Mouse (Mus musculus): Measurements from ENCODE around the gene Adcy5. TPM values are rescaled to one million over a fixed set of nuclear protein-coding genes. Genes with fewer than 3 reads are reported as not detected.

Gene Adcy5
- polyA plus RNA-seq, 1 experiment from 2014 or later = 0.72 TPM

DNA sequence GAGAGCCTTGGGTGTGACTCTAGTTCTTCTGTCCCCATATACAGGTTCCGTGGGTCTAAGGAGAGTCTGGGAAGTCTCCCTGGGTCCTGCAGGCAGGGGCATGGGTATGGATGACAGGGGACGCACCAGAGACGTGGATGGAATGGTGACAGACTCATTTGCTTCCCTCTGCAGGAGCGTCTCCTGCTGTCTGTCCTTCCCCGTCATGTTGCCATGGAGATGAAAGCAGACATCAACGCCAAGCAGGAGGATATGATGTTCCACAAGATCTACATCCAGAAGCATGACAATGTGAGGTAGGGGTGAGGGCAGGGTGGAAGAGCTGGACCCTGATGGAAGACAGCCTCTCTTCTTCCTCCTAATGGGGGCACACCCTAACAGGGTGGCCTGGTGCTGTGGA is 98.3 kb downstream of the Adcy5 start:
- Histone ChIP-seq H3K27me3 (ENCODE audit: low read depth, poor library complexity, severe bottlenecking) (no peaks in the 10 kb centered on the region), H3K36me3 (no peaks in the 10 kb centered on the region), H3K4me1 (peaks cover 21% of the 10 kb centered on the region), H3K27ac (replicated peaks) (0 out of 2 replicates have a peak overlapping the region, but pooled peaks have one; percentile 38), H3K4me3 (no peak overlapping the region), H3K9me3 (replicated peaks) (no peaks in the 10 kb centered on the region)
- WGBS = 64% methylated on average over 6 of the region's 6 CpGs
- DNase-seq (ENCODE audit: low spot score) = no peak

GRCm38 (mm10) chr16:35255981-35256380 is 101.3 kb downstream of the Adcy5 start:
- no peak overlapping the region for H3K27ac ChIP-seq (replicated peaks)

DNA sequence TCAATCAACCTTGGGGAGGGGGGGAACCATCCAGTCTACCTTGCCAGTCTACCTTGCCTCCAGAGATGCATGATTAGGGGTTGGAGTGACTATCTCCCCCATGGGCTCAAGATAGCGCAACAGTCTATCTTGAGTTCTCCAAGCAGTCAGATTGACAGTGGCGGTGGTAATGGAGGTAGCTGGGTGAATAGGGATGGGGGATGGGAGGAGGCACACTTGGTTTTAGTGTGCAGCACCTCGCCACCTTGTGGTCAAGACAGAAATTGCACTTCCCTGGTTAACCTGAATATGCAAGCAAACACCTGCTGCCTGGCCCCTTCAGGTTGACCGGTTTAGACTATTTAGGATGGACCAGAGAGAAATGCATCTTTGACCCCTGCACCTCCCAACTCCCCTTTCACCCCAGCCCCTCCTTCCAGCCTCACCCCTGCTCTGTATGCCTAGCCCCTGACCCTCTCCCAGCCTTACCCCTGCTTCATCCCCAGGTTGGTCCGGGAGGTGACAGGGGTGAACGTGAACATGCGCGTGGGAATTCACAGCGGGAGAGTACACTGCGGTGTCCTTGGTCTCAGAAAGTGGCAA is 115.8 kb downstream of the Adcy5 start:
- Histone ChIP-seq H3K4me3 (no peak overlapping the region), H3K36me3 (no peaks in the 10 kb centered on the region), H3K4me1 (peaks cover 26% of the 10 kb centered on the region), H3K27me3 (ENCODE audit: low read depth, poor library complexity, severe bottlenecking) (peaks cover 16% of the 10 kb centered on the region), H3K27ac (replicated peaks) (no peak overlapping the region; the same call in 1 of the 2 replicates), H3K9me3 (replicated peaks) (no peaks in the 10 kb centered on the region)
- peak; percentile 84 for DNase-seq (ENCODE audit: low spot score)
- 41% methylated on average over 10 of the region's 10 CpGs for WGBS

More at GRCm38 (mm10) chr16:35255981-35256380, 101.3 kb downstream of the Adcy5 start:
- peaks cover 15% of the 10 kb centered on the region for H3K4me1 ChIP-seq
- H3K9me3 ChIP-seq (replicated peaks) = no peaks in the 10 kb centered on the region
- H3K36me3 ChIP-seq = no peaks in the 10 kb centered on the region
- no peak for DNase-seq (ENCODE audit: low spot score)
- no peak overlapping the region for H3K4me3 ChIP-seq
- WGBS = 81% methylated on average over 11 of the region's 11 CpGs
- H3K27me3 ChIP-seq (ENCODE audit: low read depth, poor library complexity, severe bottlenecking) = no peaks in the 10 kb centered on the region

DNA sequence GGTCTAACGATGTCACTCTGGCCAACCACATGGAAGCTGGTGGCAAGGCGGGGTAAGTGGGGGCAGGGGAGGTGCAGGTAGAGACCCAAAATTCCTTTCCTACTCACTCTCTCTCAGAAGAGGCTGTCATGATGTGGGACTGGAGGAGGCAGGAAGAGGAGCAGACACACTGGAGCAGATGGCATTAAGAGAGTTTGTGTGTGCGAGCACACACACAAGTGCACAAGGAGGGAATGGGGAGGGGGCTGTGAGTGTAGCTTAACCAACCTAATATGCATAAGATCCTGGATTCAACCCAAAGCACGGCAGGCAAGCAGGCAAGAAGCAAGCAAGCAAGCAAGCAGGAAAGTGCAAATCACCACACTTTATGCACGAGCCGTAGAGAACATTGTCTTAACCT is 116.3 kb downstream of the Adcy5 start:
- peaks cover 21% of the 10 kb centered on the region for H3K27me3 ChIP-seq (ENCODE audit: low read depth, poor library complexity, severe bottlenecking)
- H3K27ac ChIP-seq (replicated peaks) = no peak overlapping the region
- no peak overlapping the region for H3K4me3 ChIP-seq
- H3K4me1 ChIP-seq = peaks cover 26% of the 10 kb centered on the region
- no peaks in the 10 kb centered on the region for H3K9me3 ChIP-seq (replicated peaks)
- WGBS = 75% methylated on average over 6 of the region's 6 CpGs
- DNase-seq (ENCODE audit: low spot score) = no peak
- H3K36me3 ChIP-seq = no peaks in the 10 kb centered on the region

DNA sequence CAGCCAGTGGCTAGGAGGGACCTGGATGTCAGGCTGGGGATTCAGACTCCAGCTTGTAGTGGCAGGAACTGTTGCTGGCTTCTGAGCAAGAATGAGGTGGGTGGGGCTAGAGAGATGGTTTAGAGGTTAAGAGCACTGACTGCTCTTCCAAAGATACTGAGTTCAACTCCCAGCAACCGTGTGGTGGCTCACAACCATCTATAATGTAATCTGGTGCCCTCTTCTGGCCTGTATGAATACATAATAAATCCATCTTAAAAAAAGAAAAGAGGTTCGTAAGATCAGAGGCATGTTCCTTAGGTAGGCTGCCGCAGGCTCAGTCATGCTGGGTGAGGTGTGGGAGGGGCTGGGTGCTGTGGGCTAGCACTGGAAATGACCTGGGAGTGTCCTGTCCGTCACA is 116.9 kb downstream of the Adcy5 start:
- H3K27ac ChIP-seq (replicated peaks) = no peak overlapping the region

GRCm38 (mm10) chr16:35272417-35272816 is 117.7 kb downstream of the Adcy5 start:
- Histone ChIP-seq H3K27ac (replicated peaks) (no peak overlapping the region), H3K27me3 (ENCODE audit: low read depth, poor library complexity, severe bottlenecking) (peaks cover 21% of the 10 kb centered on the region), H3K4me1 (peaks cover 26% of the 10 kb centered on the region), H3K36me3 (no peaks in the 10 kb centered on the region), H3K4me3 (no peak overlapping the region), H3K9me3 (replicated peaks) (no peaks in the 10 kb centered on the region)
- DNase-seq (ENCODE audit: low spot score) = no peak
- 41% methylated on average over 4 of the region's 4 CpGs for WGBS

More for the DNA sequence above, 116.9 kb downstream of the Adcy5 start:
- WGBS = 53% methylated on average over 4 of the region's 4 CpGs
- Histone ChIP-seq H3K4me1 (peaks cover 26% of the 10 kb centered on the region), H3K9me3 (replicated peaks) (no peaks in the 10 kb centered on the region), H3K36me3 (no peaks in the 10 kb centered on the region), H3K4me3 (no peak overlapping the region), H3K27me3 (ENCODE audit: low read depth, poor library complexity, severe bottlenecking) (peaks cover 21% of the 10 kb centered on the region)
- no peak for DNase-seq (ENCODE audit: low spot score)

DNA sequence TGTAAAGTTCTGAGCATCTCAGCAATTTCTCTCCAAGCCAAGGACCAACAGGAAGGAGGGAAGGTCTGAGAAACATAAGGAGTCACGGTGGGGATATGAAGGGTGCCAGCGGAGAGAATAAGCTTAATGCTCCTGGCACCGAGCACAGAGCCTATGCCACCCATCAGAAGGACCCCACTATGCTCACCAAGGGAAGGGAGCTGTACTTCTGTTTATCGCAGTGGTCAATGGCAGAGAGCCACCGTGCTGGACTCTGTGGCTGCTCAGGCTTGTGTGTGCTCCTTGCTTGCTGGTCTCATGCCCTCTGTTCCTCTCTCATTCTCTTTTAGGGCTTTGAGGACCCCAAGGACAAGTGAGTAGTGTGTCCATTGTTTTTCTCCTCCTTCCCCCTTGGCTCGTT is 123.5 kb downstream of the Adcy5 start:
- H3K4me3 ChIP-seq = no peak overlapping the region
- H3K4me1 ChIP-seq = peaks cover 7% of the 10 kb centered on the region
- no peak overlapping the region for H3K27ac ChIP-seq (replicated peaks)
- DNase-seq (ENCODE audit: low spot score) = no peak
- H3K36me3 ChIP-seq = no peaks in the 10 kb centered on the region
- 84% methylated on average over 6 of the region's 6 CpGs for WGBS
- no peaks in the 10 kb centered on the region for H3K9me3 ChIP-seq (replicated peaks)
- H3K27me3 ChIP-seq (ENCODE audit: low read depth, poor library complexity, severe bottlenecking) = peaks cover 21% of the 10 kb centered on the region

DNA sequence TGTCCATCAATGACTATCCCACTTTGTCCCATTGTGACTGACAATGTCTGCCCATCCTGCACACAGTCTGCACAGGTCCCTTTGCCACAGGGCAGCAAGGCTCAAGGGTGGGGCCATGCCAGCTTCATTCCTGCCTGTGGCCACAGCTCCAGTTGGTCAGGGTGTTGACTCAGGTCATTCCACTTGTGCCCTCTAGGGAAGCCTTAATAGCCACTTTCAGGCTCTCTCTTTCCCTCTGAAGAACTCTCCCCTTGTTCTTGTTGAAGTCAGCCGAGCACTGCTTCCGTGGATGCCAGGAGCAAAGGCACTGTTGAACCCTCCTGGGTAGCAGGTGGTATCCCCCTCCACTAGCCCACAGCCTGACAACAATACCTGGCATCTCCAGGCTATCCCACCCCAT is 127.8 kb downstream of the Adcy5 start:
- Histone ChIP-seq H3K4me3 (no peak overlapping the region), H3K9me3 (replicated peaks) (no peaks in the 10 kb centered on the region), H3K27me3 (ENCODE audit: low read depth, poor library complexity, severe bottlenecking) (no peaks in the 10 kb centered on the region), H3K36me3 (no peaks in the 10 kb centered on the region), H3K4me1 (peaks cover 5% of the 10 kb centered on the region; the same call in 1 of the 2 replicates), H3K27ac (replicated peaks) (no peak overlapping the region)
- no peak for DNase-seq (ENCODE audit: low spot score)
- 89% methylated on average over 2 of the region's 2 CpGs for WGBS

GRCm38 (mm10) chr16:35285821-35286220 is 131.1 kb downstream of the Adcy5 start:
- WGBS = 84% methylated on average over 9 of the region's 9 CpGs
- H3K27ac ChIP-seq (replicated peaks) = no peak overlapping the region

GRCm38 (mm10) chr16:35287244-35287643 is 132.6 kb downstream of the Adcy5 start:
- no peak overlapping the region for H3K4me3 ChIP-seq
- no peaks in the 10 kb centered on the region for H3K27me3 ChIP-seq (ENCODE audit: low read depth, poor library complexity, severe bottlenecking)
- no peaks in the 10 kb centered on the region for H3K9me3 ChIP-seq (replicated peaks)
- H3K27ac ChIP-seq (replicated peaks) = no peak overlapping the region
- H3K36me3 ChIP-seq = no peaks in the 10 kb centered on the region
- 92% methylated on average over 5 of the region's 5 CpGs for WGBS
- peaks cover 3% of the 10 kb centered on the region; the same call in 1 of the 2 replicates for H3K4me1 ChIP-seq
- no peak for DNase-seq (ENCODE audit: low spot score)

More at GRCm38 (mm10) chr16:35285821-35286220, 131.1 kb downstream of the Adcy5 start:
- Histone ChIP-seq H3K4me3 (no peak overlapping the region), H3K9me3 (replicated peaks) (no peaks in the 10 kb centered on the region), H3K27me3 (ENCODE audit: low read depth, poor library complexity, severe bottlenecking) (no peaks in the 10 kb centered on the region), H3K36me3 (no peaks in the 10 kb centered on the region), H3K4me1 (peaks cover 3% of the 10 kb centered on the region; the same call in 1 of the 2 replicates)
- no peak for DNase-seq (ENCODE audit: low spot score)

DNA sequence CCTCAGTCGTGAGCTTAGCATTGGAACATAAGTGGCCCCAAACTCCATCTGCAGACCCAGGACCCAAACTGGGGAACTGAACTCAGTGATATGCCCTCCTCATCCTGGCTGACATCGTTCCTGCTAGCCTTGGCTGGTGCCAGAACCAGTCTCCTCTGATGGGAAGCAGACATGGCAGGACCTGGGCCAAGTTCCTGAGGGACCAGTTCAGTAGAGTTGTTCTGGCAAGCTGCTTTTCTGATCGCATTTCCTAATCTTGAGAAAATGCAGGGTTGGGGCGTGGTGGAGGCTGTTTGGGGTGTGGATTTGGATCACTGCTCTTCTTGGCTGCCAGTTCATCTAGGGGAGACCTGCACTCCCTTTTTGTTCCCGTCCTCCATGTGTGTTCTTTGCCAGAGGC is 143.1 kb downstream of the Adcy5 start:
- WGBS = 87% methylated on average over 5 of the region's 5 CpGs

DNA sequence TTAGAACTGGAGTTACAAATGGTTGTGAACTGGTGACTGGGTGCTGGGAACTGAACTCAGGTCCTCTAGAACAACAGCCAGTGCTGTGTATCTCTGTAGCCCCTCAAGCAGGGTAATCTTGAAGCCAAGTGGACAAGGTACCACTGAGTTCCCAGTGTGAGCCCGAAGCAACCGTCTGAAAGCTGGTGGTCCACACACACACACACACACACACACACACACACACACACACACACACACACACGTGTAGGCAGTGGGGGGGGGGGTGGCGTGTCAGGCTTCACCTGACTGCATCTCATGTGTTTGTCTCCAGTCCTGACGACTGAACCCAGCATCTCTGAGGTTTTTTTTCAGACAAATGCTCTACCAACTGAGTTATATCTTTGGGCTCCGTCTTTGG is 145.5 kb downstream of the Adcy5 start:
- Histone ChIP-seq H3K4me1 (no peaks in the 10 kb centered on the region), H3K36me3 (peaks cover 24% of the 10 kb centered on the region), H3K4me3 (no peak overlapping the region), H3K9me3 (replicated peaks) (no peaks in the 10 kb centered on the region), H3K27ac (replicated peaks) (no peak overlapping the region), H3K27me3 (ENCODE audit: low read depth, poor library complexity, severe bottlenecking) (no peaks in the 10 kb centered on the region)
- WGBS = 89% methylated on average over 6 of the region's 6 CpGs
- DNase-seq (ENCODE audit: low spot score) = no peak

More for the DNA sequence above, 143.1 kb downstream of the Adcy5 start:
- Histone ChIP-seq H3K27me3 (ENCODE audit: low read depth, poor library complexity, severe bottlenecking) (no peaks in the 10 kb centered on the region), H3K9me3 (replicated peaks) (no peaks in the 10 kb centered on the region), H3K27ac (replicated peaks) (no peak overlapping the region), H3K4me1 (no peaks in the 10 kb centered on the region), H3K4me3 (no peak overlapping the region), H3K36me3 (peaks cover 7% of the 10 kb centered on the region)
- DNase-seq (ENCODE audit: low spot score) = no peak

DNA sequence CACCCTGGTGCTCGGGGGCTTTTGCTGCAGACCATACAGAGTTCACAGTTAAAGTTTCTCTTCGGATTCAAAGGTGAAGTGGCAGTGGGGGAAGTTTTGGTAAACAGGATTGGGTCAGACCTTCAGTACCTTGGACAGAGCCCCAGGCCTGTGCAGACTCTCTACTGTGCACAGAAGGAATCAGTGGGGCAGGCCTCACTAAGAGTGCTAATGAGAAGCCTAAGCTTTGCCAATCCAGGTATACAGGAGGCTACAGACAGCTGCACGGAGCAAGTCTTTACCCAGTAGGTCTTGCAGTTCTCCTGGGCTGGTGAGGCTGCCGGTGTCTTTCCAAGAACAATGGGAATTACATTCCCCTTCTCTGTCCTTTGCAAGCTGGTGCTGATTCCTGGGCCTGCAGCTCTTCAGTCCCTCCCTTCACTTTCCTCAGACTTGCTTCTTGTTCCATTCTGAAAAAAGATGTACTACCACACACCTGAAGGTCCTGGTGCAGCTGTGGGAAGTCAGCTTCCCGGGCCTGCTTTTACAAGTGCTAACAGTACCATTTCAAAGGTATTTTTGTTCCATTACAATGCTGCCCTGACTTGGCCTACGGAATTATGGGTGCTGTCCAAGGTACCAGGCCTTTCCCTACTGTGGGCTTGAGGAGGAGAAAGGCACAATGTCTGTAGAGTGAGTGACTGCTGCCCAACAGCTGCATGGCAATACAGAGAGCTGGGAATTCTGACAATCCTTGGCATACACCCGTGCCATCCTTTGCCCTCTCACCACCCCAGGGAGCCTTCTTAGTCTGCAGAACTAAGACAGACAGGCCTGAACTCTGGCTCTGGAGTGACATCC is 148.0 kb downstream of the Adcy5 start:
- H3K4me3 ChIP-seq = no peak overlapping the region
- H3K36me3 ChIP-seq = peaks cover 24% of the 10 kb centered on the region
- no peaks in the 10 kb centered on the region for H3K4me1 ChIP-seq
- 49% methylated on average over 7 of the region's 7 CpGs for whole genome bisulfite sequencing
- no peaks in the 10 kb centered on the region for H3K27me3 ChIP-seq (ENCODE audit: low read depth, poor library complexity, severe bottlenecking)
- no peaks in the 10 kb centered on the region for H3K9me3 ChIP-seq (replicated peaks)
- peak; percentile 25 for DNase-seq (ENCODE audit: low spot score)
- no peak overlapping the region for H3K27ac ChIP-seq (replicated peaks)

Data from midbrain, embryonic 10.5 days (tissue).